Mouse (Mus musculus): Measurements from ENCODE around the gene Lrrc8d. TPM values are rescaled to one million over a fixed set of nuclear protein-coding genes. Genes with fewer than 3 reads are reported as not detected.

Gene Lrrc8d
- total and polyA plus RNA-seq, 3 experiments = 7.0 to 26.1 (median 16.6) TPM

GRCm38 (mm10) chr5:105754803-105755202, 55.0 kb downstream of the Lrrc8d start:
- Histone ChIP-seq H3K9me3 (replicated peaks; ENCODE audit: low read length) (no peaks in the 10 kb centered on the region), H3K4me2 (ENCODE audit: insufficient read depth, low read depth, poor library complexity, severe bottlenecking) (no peak overlapping the region), H3K79me2 (replicated peaks; ENCODE audit: control insufficient read depth, extremely low read depth, insufficient read depth, poor library complexity, severe bottlenecking) (peaks cover 53% of the 10 kb centered on the region), H3K27me3 (replicated peaks) (no peaks in the 10 kb centered on the region), H3K36me3 (replicated peaks in 1 of 2; ENCODE audit: control insufficient read depth in 1 of 2, insufficient read depth in 1 of 2, low read length in 1 of 2) (peaks cover 18 to 68% of the 10 kb centered on the region in 2 experiments), H3K4me3 (replicated peaks in 1 of 3; ENCODE audit: low read depth in 2 of 3, low read length in 2 of 3, poor library complexity in 1 of 3) (no peak overlapping the region), H3K27ac (ENCODE audit: insufficient read depth, low read depth) (no peak overlapping the region), H3K4me1 (ENCODE audit: control insufficient read depth in 1 of 2, insufficient read depth in 2 of 2) (peaks cover 7 to 28% of the 10 kb centered on the region in 2 experiments; a peak in 3 of 4 replicates), H3K9ac (ENCODE audit: insufficient read depth, low read depth) (no peak overlapping the region)
- no peak for DNase-seq (ENCODE audit: extremely low read depth)
- TF ChIP-seq ZNF384 (IDR thresholded peaks at IDR 0.05; ENCODE audit: low read depth, low read length) = no peak
- no peak for TF ChIP-seq ELF1 (IDR thresholded peaks at IDR 0.05; ENCODE audit: low read depth, low read length)
- TF ChIP-seq UBTF (IDR thresholded peaks at IDR 0.05; ENCODE audit: low read depth, low read length) = no peak
- dilution Hi-C loops (cut with MboI; ENCODE audit: extremely low pct_ligation_motif_present, extremely low pct_unique_long_range_greater_than_20kb, low sequenced_read_pairs) = no loop called here
- in situ Hi-C loops (cut with MboI; ENCODE audit: low pct_ligation_motif_present, low pct_unique_long_range_greater_than_20kb, low sequenced_read_pairs) = no loop called here

GRCm38 (mm10) chr5:105755491-105755890, 55.7 kb downstream of the Lrrc8d start:
- Histone ChIP-seq H3K4me2 (ENCODE audit: insufficient read depth, low read depth, poor library complexity, severe bottlenecking) (no peak overlapping the region), H3K79me2 (replicated peaks; ENCODE audit: control insufficient read depth, extremely low read depth, insufficient read depth, poor library complexity, severe bottlenecking) (peaks cover 50% of the 10 kb centered on the region), H3K27ac (ENCODE audit: insufficient read depth, low read depth) (no peak overlapping the region), H3K9ac (ENCODE audit: insufficient read depth, low read depth) (no peak overlapping the region), H3K4me3 (replicated peaks in 1 of 3; ENCODE audit: low read depth in 2 of 3, low read length in 2 of 3, poor library complexity in 1 of 3) (no peak overlapping the region), H3K27me3 (replicated peaks) (no peaks in the 10 kb centered on the region), H3K36me3 (replicated peaks in 1 of 2; ENCODE audit: control insufficient read depth in 1 of 2, insufficient read depth in 1 of 2, low read length in 1 of 2) (peaks cover 20 to 69% of the 10 kb centered on the region in 2 experiments), H3K4me1 (ENCODE audit: control insufficient read depth in 1 of 2, insufficient read depth in 2 of 2) (peaks cover 7 to 28% of the 10 kb centered on the region in 2 experiments; a peak in 3 of 4 replicates), H3K9me3 (replicated peaks; ENCODE audit: low read length) (no peaks in the 10 kb centered on the region)
- no peak for TF ChIP-seq GABPA (IDR thresholded peaks at IDR 0.05; ENCODE audit: insufficient replicate concordance, low read depth, low read length)
- no peak for TF ChIP-seq MAZ (IDR thresholded peaks at IDR 0.05; ENCODE audit: low read depth, low read length)
- no peak for TF ChIP-seq KAT2A (IDR thresholded peaks at IDR 0.05; ENCODE audit: insufficient replicate concordance, low read length)
- no peak for TF ChIP-seq POLR2A (IDR thresholded peaks at IDR 0.05; ENCODE audit: low read depth, low read length)
- no peak for TF ChIP-seq TBP (conservative IDR thresholded peaks at IDR 0.05; ENCODE audit: low read depth, low read length)
- TF ChIP-seq E2F4 (IDR thresholded peaks at IDR 0.05; ENCODE audit: insufficient replicate concordance, low read depth, low read length) = no peak
- TF ChIP-seq ZC3H11A (IDR thresholded peaks at IDR 0.05; ENCODE audit: low read depth, low read length) = no peak
- no peak for TF ChIP-seq TCF12 (IDR thresholded peaks at IDR 0.05; ENCODE audit: low read depth, low read length)
- no peak for TF ChIP-seq MEF2A (IDR thresholded peaks at IDR 0.05; ENCODE audit: borderline replicate concordance, low read depth, low read length)
- no peak for TF ChIP-seq RAD21 (IDR thresholded peaks at IDR 0.05; ENCODE audit: low read depth, low read length)
- no peak for TF ChIP-seq SMC3 (IDR thresholded peaks at IDR 0.05; ENCODE audit: low read depth, low read length)
- in situ Hi-C loops (cut with MboI; ENCODE audit: low pct_ligation_motif_present, low pct_unique_long_range_greater_than_20kb, low sequenced_read_pairs) (no loop called here), dilution Hi-C loops (cut with MboI; ENCODE audit: extremely low pct_ligation_motif_present, extremely low pct_unique_long_range_greater_than_20kb, low sequenced_read_pairs) (no loop called here)
- DNase-seq (ENCODE audit: extremely low read depth) = no peak

GRCm38 (mm10) chr5:105757978-105758377, 58.2 kb downstream of the Lrrc8d start:
- Histone ChIP-seq H3K79me2 (replicated peaks; ENCODE audit: control insufficient read depth, extremely low read depth, insufficient read depth, poor library complexity, severe bottlenecking) (peaks cover 45% of the 10 kb centered on the region), H3K9ac (ENCODE audit: insufficient read depth, low read depth) (no peak overlapping the region), H3K4me1 (ENCODE audit: control insufficient read depth in 1 of 2, insufficient read depth in 2 of 2) (peaks cover 7 to 30% of the 10 kb centered on the region in 2 experiments; a peak in 3 of 4 replicates), H3K27ac (ENCODE audit: insufficient read depth, low read depth) (no peak overlapping the region), H3K9me3 (replicated peaks; ENCODE audit: low read length) (no peaks in the 10 kb centered on the region), H3K4me3 (replicated peaks in 1 of 3; ENCODE audit: low read depth in 2 of 3, low read length in 2 of 3, poor library complexity in 1 of 3) (no peak overlapping the region), H3K4me2 (ENCODE audit: insufficient read depth, low read depth, poor library complexity, severe bottlenecking) (no peak overlapping the region), H3K36me3 (replicated peaks in 1 of 2; ENCODE audit: control insufficient read depth in 1 of 2, insufficient read depth in 1 of 2, low read length in 1 of 2) (peaks cover 21 to 69% of the 10 kb centered on the region in 2 experiments), H3K27me3 (replicated peaks) (no peaks in the 10 kb centered on the region)
- no peak for DNase-seq (ENCODE audit: extremely low read depth)
- TF ChIP-seq SIN3A (IDR thresholded peaks at IDR 0.05; ENCODE audit: low read length) = no peak
- no peak for TF ChIP-seq BHLHE40 (IDR thresholded peaks at IDR 0.05; ENCODE audit: low read depth, low read length)
- TF ChIP-seq MAX (IDR thresholded peaks at IDR 0.05; ENCODE audit: low read length) = no peak
- TF ChIP-seq JUND (conservative IDR thresholded peaks at IDR 0.05; ENCODE audit: low read depth, low read length) = no peak
- TF ChIP-seq GABPA (IDR thresholded peaks at IDR 0.05; ENCODE audit: insufficient replicate concordance, low read depth, low read length) = no peak
- no peak for TF ChIP-seq TBP (conservative IDR thresholded peaks at IDR 0.05; ENCODE audit: low read depth, low read length)
- no peak for TF ChIP-seq NRF1 (IDR thresholded peaks at IDR 0.05; ENCODE audit: low read depth, low read length)
- no peak for TF ChIP-seq CHD2 (IDR thresholded peaks at IDR 0.05; ENCODE audit: low read length)
- TF ChIP-seq RCOR1 (conservative IDR thresholded peaks at IDR 0.05; ENCODE audit: low read depth, low read length) = no peak
- TF ChIP-seq CHD1 (IDR thresholded peaks at IDR 0.05; ENCODE audit: low read depth, low read length) = no peak
- TF ChIP-seq IRF4 (IDR thresholded peaks at IDR 0.05; ENCODE audit: low read depth, low read length) = no peak
- no peak for TF ChIP-seq ETS1 (conservative IDR thresholded peaks at IDR 0.05; ENCODE audit: low read depth, low read length)
- no peak for TF ChIP-seq JUN (IDR thresholded peaks at IDR 0.05; ENCODE audit: insufficient read depth, low read depth, low read length)
- no peak for TF ChIP-seq UBTF (IDR thresholded peaks at IDR 0.05; ENCODE audit: low read depth, low read length)
- TF ChIP-seq ZMIZ1 (IDR thresholded peaks at IDR 0.05; ENCODE audit: low read depth, low read length) = no peak
- dilution Hi-C loops (cut with MboI; ENCODE audit: extremely low pct_ligation_motif_present, extremely low pct_unique_long_range_greater_than_20kb, low sequenced_read_pairs) = no loop called here
- in situ Hi-C loops (cut with MboI; ENCODE audit: low pct_ligation_motif_present, low pct_unique_long_range_greater_than_20kb, low sequenced_read_pairs) = no loop called here

Measured in CH12.LX (cell line).